Mouse (Mus musculus) brain, embryonic 18.5 days (tissue): ENCODE measurements around the gene Sparc.

Experiments used
- DNase-seq: peaks from one replicate; pipeline ENCODE4 v3.0.0-alpha.2; 2012; ENCODE audit warnings: low read depth, low spot score

Sparc gene

DNA sequence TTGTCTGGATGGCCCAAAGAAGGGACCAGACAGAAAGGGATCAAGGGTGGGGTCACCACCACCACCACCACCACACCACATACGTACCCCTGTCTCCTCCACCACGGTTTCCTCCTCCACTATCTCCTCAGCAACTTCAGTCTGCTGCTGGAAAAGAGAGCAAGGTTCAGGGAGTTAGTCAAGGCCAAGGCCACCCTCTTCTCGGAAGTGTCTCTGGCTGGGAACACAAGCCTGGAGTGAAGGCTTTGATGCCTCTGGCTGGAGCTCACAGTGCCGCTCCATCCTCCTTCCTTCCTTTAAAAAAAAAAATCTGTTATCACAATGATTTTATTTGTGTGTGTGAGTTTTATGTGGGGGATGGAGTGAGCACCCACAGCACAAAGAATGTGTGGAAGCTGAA, 15.8 kb downstream of the Sparc start:
- DNase-seq: no peak

DNA sequence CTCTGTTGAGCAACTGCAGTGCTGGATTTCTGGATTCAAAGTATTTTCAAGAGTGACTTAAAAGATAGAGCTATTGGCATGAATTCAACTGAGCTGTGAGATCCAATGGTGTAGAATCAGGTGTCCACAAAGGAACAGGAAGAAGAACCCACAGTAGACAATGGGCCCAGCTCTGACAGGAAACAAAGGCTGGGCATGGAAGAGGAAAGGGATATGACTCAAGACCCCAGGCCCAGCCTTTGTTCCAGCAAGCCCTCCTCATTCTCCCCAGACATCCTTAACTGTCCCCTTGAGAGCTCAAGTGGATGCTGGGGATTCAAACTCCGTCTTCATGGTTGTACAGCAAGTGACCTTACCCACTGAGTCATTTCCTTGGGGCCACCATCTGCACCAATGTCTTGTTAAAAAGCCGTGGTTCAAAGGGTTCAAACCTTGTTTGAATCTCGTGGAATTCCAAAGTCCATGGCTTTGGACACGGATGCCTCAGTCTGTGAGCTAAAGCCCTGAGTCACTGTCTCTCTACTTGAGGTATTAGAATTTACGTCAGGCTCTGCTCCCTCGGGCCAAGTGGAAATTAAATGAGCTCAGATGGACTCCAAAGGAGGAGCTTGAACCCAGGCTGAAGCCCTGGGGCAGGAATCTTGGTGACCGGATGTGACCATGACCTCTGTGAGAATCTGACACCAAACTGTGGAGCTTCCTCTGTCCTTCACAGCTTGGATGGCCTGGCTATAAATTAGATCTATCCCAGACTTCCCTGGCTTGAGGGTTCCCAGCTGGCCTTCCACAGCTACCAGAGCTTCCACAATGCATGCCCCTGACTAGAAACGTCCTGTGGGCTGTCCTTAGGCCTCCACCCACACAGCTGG, 17.1 kb downstream of the Sparc start:
- no peak for DNase-seq

DNA sequence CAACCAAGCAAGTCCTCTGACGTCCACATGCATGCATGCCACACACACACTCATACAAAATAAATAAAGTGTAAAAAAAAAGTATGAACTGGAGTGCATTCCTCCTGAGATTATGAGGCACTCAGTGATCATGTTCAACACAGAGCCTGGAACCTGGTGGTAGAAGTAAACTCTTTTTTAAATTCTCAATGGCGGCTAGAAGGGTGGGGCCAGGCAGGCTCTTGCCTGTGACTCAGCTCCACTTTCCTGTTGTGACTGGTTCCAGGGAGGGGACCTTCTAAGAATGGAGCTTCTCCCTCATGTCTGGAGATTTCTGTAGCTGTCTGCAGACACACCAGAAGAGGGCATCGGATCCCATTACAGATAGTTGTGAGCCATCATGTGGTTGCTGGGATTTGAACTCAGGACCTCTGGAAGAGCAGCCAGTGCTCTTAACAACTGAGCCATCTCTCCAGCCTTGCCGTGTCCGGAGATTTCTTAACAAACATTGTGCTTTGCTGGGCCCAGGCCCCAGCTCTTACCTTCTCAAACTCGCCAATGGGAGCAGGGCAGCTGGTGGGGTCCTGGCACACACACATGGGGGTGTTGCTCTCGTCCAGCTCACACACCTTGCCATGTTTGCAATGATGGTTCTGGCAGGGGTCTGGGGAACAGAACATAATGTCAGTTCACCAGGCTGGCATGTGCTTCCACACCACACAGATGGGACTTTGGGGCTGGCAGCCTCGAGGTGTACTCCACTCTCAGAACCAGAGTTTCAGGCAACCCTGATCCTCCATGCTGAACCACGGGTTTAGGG, 18.1 kb downstream of the Sparc start:
- no peak for DNase-seq

DNA sequence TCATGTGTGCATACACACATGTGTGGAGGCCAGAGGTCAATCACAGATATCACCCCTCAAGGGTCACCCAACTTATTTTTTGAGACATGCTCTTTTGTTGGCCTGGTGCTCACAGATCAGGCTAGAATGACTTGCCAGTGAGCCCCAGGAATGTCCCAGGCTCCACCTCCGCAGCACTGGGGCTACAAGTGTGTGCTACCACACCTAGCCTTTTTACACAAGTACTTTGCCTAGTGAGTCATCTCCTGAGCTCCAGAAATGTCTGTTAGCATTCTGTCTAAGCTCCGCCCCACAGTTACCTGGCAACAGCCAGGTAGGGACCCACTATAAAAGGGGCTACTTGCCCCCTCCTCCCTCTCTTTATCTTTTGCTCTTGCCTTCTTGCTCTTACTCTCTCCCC, 22.1 kb downstream of the Sparc start:
- DNase-seq: no peak

DNA sequence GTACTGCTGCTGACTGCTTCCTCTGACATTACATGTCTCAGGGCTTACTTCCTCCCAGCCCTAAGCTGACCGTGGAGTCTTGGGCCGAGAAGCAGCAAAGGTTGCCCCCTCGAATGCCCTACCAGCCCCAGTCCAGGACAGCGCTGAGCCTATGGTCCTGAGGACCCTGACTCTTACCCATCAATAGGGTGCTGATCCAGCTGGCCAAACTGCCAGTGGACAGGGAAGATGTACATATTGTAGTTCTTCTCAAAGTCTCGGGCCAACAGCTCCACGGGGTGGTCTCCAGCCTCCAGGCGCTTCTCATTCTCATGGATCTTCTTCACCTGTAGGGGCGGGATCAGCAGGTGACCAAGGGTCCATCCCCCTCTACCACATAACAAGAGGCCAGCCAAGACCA, 24.6 kb downstream of the Sparc start:
- no peak for DNase-seq

DNA sequence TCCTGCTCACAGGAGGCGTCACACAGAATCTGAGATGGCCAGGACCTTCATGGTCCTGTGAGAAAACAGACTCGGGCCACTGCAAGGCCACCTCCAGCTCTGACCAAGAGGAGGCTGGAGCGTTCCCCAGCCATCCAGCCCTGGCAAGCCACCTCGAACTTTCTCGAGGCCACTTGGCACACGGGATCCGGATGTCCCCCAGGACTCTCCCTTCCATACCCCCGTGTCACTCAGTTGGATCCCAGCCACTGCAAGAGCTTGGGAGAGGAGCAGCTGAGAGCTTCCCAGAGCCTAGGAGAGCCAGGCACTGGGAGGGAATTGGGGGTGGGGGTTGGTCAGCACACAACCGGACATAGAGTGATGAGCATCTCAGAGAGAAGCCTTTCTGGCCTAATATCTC, 25.5 kb downstream of the Sparc start:
- DNase-seq: no peak

DNA sequence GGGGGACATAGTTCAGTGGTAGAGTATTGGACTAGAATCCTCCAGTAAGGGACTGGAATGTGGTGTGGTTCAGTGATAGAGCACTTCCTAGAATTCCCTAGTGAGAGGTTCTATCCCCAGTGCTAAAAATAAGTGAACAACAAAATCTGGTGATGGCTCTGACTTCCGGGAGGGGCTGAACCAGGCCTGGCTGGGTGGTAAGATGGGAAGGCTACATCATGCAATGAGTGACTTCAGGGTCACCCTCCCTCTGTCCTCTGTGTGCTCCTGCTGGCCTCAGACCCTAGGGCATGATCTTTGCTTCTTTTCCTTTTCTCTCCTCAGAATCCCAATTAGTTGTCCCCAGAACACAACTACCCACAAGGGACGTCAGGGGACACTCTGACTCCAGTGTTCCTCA, 25.9 kb downstream of the Sparc start:
- no peak for DNase-seq

DNA sequence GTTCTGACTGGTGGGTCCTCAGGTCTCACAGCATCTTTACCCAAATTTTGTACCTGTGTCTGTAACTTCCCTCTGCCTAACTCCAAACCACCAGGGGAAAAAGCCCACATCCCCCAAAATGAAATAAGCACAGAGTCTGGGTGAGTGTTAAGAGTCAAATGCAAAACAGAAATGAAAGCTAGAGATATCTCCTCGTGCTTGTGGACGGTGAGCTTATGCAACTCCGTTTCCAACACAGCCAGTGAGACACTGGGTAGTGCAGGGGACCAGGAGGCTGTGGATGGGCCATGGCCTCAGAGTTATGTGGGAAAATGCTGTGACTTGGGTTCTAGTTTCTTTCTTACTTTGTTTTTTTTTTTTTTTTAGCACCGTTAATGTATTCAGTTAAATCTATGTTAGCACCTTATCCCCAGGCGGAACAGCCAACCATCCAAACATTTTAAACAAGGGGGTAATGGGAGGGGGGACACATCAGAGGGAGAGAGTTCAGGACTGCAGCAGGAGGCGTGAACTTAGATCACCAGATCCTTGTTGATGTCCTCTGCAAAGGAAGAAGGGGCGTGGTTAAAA, 27.8 kb downstream of the Sparc start:
- DNase-seq: no peak

DNA sequence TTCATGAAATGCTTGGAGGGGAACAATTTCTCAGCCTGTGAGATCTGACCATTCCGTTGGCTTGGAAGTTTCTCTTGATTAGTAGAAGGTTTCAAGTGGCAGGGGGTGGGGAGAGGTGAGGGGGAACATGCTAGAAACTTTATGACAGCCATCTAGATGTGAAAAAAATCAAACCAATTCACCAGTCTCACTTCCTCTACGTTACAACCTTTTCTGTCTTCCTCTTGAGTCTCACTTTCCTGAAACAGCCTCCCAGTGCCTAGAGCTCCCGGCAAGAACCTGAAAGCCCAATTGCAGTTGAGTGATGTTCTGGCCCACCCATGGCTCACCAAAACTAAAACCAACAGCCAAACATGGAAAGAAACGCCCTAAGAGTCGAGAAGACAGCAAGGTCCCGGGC, 28.4 kb downstream of the Sparc start:
- DNase-seq: no peak

DNA sequence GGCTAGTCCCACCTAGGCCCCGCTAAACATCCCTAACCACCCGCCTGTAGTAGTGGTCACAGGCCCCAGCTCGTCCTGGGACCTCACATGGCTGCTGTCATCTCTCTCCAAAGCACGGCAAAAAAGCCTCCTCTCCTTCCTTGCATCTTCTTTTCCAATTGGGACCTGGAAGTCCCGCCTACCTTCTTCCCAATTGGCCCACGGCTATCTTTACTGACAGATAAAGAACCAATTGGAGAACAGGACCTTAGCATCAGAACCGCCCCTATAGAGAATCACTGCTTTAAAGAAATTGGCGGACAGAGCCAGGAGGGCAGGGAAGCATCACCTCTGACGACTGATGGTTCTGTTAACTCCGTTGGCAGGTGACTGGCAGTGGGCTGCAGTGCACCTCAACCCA, 30.5 kb downstream of the Sparc start:
- DNase-seq: no peak

DNA sequence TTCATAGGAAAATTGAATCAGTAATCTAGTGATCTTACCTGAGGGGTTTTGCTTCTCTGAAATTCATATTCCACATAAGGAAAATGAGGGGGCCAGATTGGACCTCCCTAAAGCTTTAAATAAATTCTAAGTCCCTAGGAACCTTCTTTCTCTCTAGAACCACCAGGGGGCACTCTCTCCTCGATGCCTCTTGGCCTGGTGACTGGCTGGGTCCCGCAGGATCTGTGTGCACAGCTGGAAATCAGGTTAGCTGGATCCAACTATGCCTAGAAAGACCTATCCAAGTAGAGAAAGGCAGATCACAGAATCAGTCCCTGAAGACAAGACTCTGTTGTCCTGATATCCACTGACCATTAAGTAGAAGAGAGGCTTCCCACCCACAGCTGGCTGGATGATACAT, 33.2 kb downstream of the Sparc start:
- DNase-seq: no peak

DNA sequence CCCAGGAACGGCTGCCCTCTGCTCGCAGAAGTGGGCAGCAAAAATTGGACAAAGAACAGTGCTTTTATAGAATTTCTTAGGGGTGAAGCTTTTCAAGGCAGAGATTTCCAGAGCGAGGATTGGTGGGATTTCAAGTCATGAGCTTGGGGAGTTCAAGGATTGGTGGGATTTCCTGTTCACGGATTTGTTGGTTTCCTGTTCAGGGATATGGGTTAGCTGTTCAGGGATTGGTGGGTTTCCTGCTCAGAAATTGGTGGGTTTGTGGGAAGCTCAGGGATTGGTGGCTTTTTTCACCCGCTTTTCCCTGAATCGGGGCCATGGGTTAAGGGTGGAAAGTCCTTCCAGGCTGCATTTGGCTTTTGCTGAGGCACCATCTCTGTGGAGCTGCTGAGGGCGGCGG, 35.4 kb downstream of the Sparc start:
- no peak for DNase-seq

DNA sequence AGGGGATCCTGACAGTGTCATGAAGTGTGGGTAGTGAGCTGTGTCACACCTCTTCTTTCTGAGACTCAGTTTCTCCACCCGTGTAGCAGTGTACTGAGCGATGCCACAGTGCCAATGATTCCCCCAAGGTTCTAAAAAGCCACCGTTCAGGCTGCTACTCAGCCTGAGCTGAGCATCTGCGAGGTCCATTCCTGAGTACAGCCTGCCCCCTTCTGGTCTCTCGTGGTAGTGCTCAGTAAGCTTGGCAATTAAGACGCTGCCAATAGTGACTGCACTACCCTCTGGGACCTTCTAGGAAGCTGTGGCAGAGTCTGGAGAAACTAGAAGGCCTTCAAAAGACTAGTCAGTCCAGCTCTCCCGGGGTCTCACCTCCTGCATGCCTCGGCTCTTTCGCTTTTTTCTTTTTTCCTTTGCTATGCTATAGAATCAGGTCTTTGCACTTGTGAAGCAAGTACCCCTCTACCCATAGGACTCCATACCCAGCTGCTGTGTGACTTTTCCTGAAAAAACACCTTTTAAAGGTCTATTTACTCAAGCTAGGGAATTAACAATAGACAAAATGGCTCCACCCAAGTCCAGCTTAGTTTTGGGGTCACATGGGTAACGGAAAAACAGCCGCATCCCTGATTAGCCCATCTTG, 36.4 kb downstream of the Sparc start:
- peak; percentile 72 for DNase-seq

DNA sequence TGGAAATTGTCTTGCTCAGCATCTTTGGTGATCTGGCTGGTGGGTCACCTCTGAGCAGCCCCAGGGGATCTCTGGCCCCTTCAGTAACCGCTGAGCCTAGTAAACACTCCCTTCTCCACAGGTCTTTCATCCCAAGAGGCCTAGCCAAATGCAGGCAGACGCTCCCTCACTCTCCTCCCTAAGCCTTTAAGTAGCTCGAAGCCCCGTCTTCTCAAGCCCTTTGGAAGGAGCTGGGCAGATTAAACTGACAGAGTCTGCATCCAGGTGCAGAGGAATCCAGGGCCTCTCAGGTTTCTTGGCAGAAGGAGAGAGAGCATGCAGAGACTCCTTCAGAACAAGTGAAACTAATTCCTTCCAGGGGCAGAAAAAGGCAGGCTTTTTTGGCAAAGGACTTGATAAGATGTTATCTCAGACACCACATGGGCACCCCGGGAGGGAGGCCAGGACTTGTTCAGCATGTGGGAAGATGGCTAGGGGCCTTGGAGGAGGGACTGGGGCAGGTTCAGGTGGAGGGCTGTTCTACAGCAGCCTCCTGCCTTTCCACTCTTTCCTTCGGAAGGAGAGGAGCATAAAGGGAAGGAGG, 39.4 kb downstream of the Sparc start:
- no peak for DNase-seq

DNA sequence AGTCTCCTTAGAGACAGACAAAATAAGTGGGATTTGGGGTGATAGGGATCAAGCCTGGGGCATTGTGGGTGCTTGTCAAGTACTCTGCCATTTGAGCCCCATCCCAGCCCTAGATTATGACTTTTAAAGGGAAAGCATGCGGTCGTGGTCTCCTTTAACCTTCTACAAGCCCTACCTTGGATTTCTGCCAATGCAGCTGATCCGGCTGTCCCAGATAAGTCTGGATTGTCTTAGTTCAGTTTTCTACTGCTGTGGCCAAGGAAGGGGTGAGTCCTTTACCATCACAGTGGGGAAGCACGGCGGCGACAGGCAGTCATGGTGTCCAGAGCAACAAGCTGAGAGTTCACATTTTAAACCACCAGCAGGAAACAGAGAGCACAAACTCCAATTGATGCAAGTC, 42.1 kb downstream of the Sparc start:
- no peak for DNase-seq

DNA sequence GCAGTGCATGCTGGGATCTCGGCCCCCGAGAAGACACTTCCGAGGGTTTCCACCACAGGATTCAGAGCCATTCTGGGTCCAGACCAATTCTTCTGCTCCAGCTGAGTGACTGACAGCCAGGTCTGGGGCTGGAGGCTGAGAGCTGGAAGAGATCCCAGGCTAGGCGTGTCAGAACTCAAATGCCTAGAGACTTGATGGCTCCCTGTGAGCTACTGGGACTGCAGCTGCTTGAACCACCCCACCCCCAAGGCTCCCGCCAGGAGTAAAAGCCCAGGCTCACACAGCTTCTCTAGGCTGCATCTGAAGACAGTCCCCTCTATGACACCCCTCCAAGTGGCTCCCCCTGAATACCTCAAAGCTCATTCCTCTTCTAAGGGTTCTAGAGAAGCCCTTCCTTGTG, 44.6 kb downstream of the Sparc start:
- peak; percentile 52 for DNase-seq

DNA sequence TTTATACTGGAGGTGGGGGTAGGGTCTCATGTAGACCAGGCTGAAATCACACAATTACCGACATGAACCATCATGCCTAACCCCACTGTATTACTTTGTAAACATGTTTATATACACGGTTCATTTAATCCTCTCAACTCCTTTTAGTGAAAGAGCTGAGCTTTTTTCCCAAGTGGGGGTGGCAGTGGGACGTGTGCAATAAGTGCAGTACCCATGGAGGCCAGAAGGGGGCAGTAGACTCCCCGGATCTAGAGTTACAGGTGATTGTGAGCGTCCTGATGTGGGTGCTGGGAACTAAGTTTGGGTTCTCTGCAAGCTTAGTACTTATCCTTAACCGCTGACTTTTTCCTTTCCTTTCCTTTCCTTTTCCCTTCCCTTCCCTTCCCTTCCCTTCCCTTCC, 49.1 kb downstream of the Sparc start:
- DNase-seq: no peak

DNA sequence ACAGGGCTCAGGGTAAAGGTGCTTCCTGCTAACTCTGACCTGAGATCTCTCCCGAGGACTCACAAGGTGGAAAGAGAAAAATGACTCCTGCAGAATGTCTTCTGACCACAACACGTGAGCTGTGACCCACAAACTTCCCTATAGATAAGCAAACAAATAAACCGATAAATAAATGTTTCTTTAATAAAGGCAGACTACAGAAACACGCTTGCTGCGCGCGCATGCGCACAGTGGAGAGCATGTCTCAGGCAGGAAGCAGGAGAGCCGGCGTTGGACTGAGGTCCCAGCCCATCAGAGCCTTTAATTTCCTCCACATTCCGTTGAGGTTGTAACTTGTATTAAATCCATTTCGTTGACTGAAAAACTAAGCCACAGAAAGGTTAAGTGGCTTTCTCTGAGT, 49.6 kb downstream of the Sparc start:
- DNase-seq: no peak

DNA sequence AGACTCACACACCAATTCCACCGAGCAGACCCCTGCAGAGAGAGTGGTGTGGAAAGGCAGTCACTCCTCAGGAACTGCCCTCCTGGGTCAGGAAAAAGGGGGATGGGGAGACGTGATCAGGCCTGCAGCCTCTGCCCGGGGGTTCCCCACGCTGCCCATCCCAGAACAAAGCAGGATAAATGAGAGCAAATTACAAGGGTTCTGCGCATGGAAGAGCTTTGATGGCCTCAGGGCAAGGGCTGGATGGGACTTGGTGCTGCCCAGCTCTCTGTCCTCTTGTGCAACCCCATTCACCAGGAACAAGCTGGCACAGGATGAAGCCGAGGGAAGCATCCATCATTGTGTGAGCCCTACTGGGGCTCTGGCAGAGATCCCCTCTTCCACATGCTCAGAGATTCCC, 51.0 kb downstream of the Sparc start:
- no peak for DNase-seq

DNA sequence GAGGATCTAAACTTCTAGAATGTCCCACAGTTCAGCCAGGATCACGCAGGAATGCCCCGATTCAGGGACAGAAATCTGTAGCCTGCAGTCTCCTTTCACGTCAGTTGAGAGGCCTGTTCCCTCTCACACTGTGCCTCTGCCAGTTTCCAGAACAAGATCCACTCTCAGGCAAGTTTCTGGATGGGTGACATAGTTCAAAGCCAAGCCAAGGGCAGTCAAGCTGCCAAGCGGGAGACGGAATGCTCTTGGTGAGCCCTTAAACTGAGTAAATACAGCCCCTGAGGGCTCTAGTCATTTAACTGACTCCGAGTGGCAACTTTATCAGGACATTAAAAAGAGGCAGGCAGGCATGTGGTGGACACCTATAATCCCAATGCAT, 53.9 kb downstream of the Sparc start:
- no peak for DNase-seq

DNA sequence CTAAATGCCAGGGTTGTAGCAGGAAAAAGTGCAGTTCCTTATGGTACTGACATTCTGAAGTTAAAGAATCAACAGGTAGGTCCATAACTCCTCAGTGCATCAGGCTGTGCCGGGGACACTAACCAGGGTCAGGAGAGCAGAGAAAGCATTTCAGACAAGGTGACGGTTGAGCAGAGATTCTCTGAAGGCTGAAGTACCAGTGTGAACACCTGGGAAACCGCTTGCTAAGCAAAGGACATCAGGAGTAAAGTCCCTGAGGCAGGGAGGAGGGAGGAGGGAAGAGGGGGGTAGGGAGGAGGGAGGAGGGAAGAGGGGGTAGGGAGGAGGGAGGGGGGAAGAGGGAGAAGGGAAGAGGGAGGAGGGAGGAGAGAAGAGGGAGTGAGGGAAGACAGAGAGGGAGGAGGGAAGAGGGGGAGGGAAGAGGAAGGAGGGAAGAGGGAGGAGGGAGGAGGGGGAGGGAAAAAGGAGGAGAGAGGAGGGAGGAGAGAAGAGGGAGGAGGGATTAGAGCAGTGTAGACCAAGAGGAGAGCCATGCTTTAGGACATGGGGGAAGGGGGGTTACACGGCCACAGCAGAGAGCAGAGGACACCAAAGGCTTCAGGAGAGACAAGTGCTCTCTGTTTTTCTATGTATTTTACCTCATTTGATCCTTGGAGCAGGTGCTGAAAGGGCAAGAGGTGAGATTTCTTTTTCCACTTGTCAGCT, 54.4 kb downstream of the Sparc start:
- no peak for DNase-seq
